Mouse (Mus musculus) intestine, embryonic 14.5 days (tissue): ENCODE measurements at regions not wholly inside any gene's neighbourhood (a gene's known extent, or its start where the extent isn't known, plus 50 kb on each side); places are given as distances from the start of the nearest gene placed in this dataset.

Experiments
- ATAC-seq: fragments of 200-750 bp; cut with Nextera tagmentation; replicated peaks from 2 replicates; pipeline ENCODE4 v1.8.0; 2017; ENCODE audit warnings: low read depth, moderate number of reproducible peaks, moderate TSS enrichment, moderate library complexity; ENCODE audit not compliant: low FRiP score, low TSS enrichment
- DNase-seq: peaks from one replicate; pipeline ENCODE4 v3.0.0-alpha.2; 2018; ENCODE audit warnings: low spot score
- H3K27ac ChIP-seq: fragments of 300-500 bp; sonication (generic); 2 replicates; pipeline ENCODE4 v1.5.1; 2014; ENCODE audit warnings: low read depth, mild to moderate bottlenecking, control low read depth
- H3K27me3 ChIP-seq: fragments of 300-500 bp; sonication (generic); replicated peaks from 2 replicates; pipeline ENCODE4 v1.6.1; 2014; ENCODE audit warnings: low read length, control low read depth; ENCODE audit not compliant: control insufficient read depth, insufficient read depth
- H3K36me3 ChIP-seq: fragments of 300-500 bp; sonication (generic); 2 replicates; pipeline ENCODE4 v1.6.1; 2014; ENCODE audit warnings: low read length, control low read depth; ENCODE audit not compliant: control insufficient read depth, insufficient read depth
- H3K4me1 ChIP-seq: fragments of 300-500 bp; sonication (generic); replicated peaks from 2 replicates; pipeline ENCODE4 v1.6.1; 2014; ENCODE audit warnings: low read length, control low read depth, mixed read lengths; ENCODE audit not compliant: control insufficient read depth, insufficient read depth
- H3K4me2 ChIP-seq: fragments of 300-500 bp; sonication (generic); 2 replicates; pipeline ENCODE4 v1.6.1; 2014; ENCODE audit warnings: low read length
- H3K4me3 ChIP-seq: fragments of 300-500 bp; sonication (generic); 2 replicates; pipeline ENCODE4 v1.5.1; 2014; ENCODE audit warnings: low read depth, low read length, control low read depth, mixed read lengths
- H3K9ac ChIP-seq: fragments of 300-500 bp; sonication (generic); 2 replicates; pipeline ENCODE4 v1.6.1; 2014; ENCODE audit warnings: mild to moderate bottlenecking, low read length
- H3K9me3 ChIP-seq: fragments of 300-500 bp; sonication (generic); 2 replicates; pipeline ENCODE4 v1.6.1; 2016; ENCODE audit warnings: low read length, control low read depth; ENCODE audit not compliant: control insufficient read depth
- WGBS: fragments of 180-500 bp; shearing (Covaris S2); extraction: QIAGEN DNeasy Blood & Tissue Kit; methylation state at CpG from one replicate; pipeline ENCODE4 v1.1.7; 2014; 5-methylcytosine and 5-hydroxymethylcytosine counted together

- peaks cover 11% of the 10 kb centered on the region; the same call in 1 of the 2 replicates for H3K4me1 ChIP-seq
- ATAC-seq (no peak), DNase-seq (no peak)
- no peak overlapping the region for H3K9ac ChIP-seq
- no peak overlapping the region for H3K4me3 ChIP-seq
- no peaks in the 10 kb centered on the region for H3K36me3 ChIP-seq
- H3K27ac ChIP-seq = no peak overlapping the region
- 79% methylated on average over 5 of the region's 5 CpGs for WGBS
- no peaks in the 10 kb centered on the region for H3K9me3 ChIP-seq
- H3K4me2 ChIP-seq = no peak overlapping the region
- H3K27me3 ChIP-seq = no peaks in the 10 kb centered on the region
Measured at GRCm38 (mm10) chr4:53262466-53262865, 102.8 kb upstream of the Abca1 start.

GRCm38 (mm10) chr4:53261556-53262140 lies 102.0 kb upstream of the Abca1 start:
- DNase-seq (no peak), ATAC-seq (no peak)
- no peaks in the 10 kb centered on the region for H3K9me3 ChIP-seq
- H3K4me3 ChIP-seq = no peak overlapping the region
- no peak overlapping the region for H3K4me2 ChIP-seq
- peaks cover 11% of the 10 kb centered on the region; the same call in 1 of the 2 replicates for H3K4me1 ChIP-seq
- H3K27ac ChIP-seq = no peak overlapping the region
- no peak overlapping the region for H3K9ac ChIP-seq
- H3K36me3 ChIP-seq = no peaks in the 10 kb centered on the region
- 81% methylated on average over 6 of the region's 6 CpGs for WGBS
- H3K27me3 ChIP-seq = no peaks in the 10 kb centered on the region

GRCm38 (mm10) chr4:53258975-53259374 lies 99.3 kb upstream of the Abca1 start:
- H3K4me3 ChIP-seq = no peak overlapping the region
- no peak overlapping the region for H3K27ac ChIP-seq
- H3K4me2 ChIP-seq = no peak overlapping the region
- peaks cover 6% of the 10 kb centered on the region; the same call in 1 of the 2 replicates for H3K4me1 ChIP-seq
- DNase-seq (no peak), ATAC-seq (no peak)
- H3K9ac ChIP-seq = no peak overlapping the region
- H3K27me3 ChIP-seq = no peaks in the 10 kb centered on the region
- H3K9me3 ChIP-seq = no peaks in the 10 kb centered on the region
- no peaks in the 10 kb centered on the region for H3K36me3 ChIP-seq
- WGBS = 93% methylated on average over 6 of the region's 6 CpGs

DNA sequence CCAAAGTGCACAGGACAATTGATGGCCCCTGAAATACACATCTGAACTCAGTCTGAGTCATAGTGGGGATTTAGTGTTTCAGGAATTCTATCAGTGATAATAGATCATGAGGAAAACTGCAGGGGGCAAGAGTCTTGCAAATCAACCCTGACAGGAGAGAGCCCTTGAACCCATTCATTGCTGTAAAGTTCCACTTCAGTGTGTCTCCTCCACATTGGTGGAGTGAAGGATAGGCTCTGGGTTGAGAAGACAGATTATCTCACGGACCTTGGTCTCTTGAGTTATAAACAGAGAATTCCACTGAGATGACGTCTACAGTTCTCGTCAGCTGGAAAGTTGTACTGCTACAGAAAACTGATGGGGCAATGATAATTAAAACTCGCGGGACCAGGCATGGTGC lies 97.3 kb upstream of the Abca1 start:
- 58% methylated on average over 5 of the region's 5 CpGs for WGBS
- ATAC-seq (no peak), DNase-seq (no peak)
- no peak overlapping the region for H3K4me2 ChIP-seq
- H3K9me3 ChIP-seq = no peaks in the 10 kb centered on the region
- H3K4me3 ChIP-seq = no peak overlapping the region
- H3K4me1 ChIP-seq = no peaks in the 10 kb centered on the region
- no peak overlapping the region for H3K9ac ChIP-seq
- H3K36me3 ChIP-seq = no peaks in the 10 kb centered on the region
- no peak overlapping the region for H3K27ac ChIP-seq
- no peaks in the 10 kb centered on the region for H3K27me3 ChIP-seq

- Histone ChIP-seq H3K27ac (no peak overlapping the region), H3K4me1 (no peaks in the 10 kb centered on the region), H3K4me2 (no peak overlapping the region), H3K4me3 (no peak overlapping the region), H3K9me3 (no peaks in the 10 kb centered on the region), H3K27me3 (no peaks in the 10 kb centered on the region), H3K36me3 (no peaks in the 10 kb centered on the region), H3K9ac (no peak overlapping the region)
- no peak for DNase-seq
- ATAC-seq = no peak
- 92% methylated on average over 6 of the region's 6 CpGs for WGBS
Measured at GRCm38 (mm10) chr4:53254483-53254882, 94.8 kb upstream of the Abca1 start.

- Histone ChIP-seq H3K4me3 (no peak overlapping the region), H3K27ac (no peak overlapping the region), H3K4me2 (no peak overlapping the region), H3K9me3 (no peaks in the 10 kb centered on the region), H3K9ac (no peak overlapping the region), H3K36me3 (no peaks in the 10 kb centered on the region), H3K27me3 (no peaks in the 10 kb centered on the region), H3K4me1 (no peaks in the 10 kb centered on the region)
- 58% methylated on average over 4 of the region's 4 CpGs for WGBS
- DNase-seq (no peak), ATAC-seq (no peak)
Measured at GRCm38 (mm10) chr4:53253680-53254079, 94.0 kb upstream of the Abca1 start.

- H3K27me3 ChIP-seq = no peaks in the 10 kb centered on the region
- H3K27ac ChIP-seq = no peak overlapping the region
- no peaks in the 10 kb centered on the region for H3K9me3 ChIP-seq
- WGBS = 93% methylated on average over 3 of the region's 3 CpGs
- no peaks in the 10 kb centered on the region for H3K36me3 ChIP-seq
- no peaks in the 10 kb centered on the region for H3K4me1 ChIP-seq
- DNase-seq = no peak
- no peak overlapping the region for H3K4me2 ChIP-seq
- ATAC-seq = no peak
- no peak overlapping the region for H3K4me3 ChIP-seq
- no peak overlapping the region for H3K9ac ChIP-seq
Measured at GRCm38 (mm10) chr4:53250325-53250724, 90.6 kb upstream of the Abca1 start.

DNA sequence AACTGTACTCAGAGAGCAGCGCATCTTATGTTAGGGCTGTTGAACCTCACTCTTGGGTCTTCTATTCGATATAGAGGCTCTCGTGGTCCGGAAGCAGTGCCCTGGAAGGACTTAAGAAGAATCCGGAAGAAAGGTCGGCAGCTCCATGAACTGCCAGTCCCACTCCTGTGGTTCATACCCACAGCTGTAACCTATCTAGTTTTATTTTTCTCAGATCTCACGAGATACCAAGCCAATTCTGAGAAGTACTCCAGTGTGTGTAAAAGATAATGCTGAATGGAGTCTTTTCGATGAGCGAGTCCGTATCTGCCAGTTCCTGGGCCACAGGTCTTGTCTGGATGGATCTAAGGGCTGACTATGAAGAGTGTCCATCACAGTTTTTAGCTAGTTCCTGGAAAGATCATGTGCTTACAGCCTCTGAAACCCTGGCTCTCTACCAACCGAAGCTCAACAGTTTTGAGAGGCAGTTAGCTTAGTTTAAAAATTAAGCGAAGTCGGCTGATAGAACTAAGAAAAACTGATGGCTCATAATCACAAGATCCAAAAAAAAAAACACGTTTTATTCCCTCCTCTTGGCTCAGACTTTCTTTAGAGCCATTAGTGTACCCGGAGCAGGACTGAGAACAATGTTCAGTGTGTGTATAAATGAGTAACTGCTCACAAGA lies 86.5 kb upstream of the Abca1 start:
- 85% methylated on average over 15 of the region's 15 CpGs for WGBS
- no peak for ATAC-seq
- no peaks in the 10 kb centered on the region for H3K4me1 ChIP-seq
- H3K4me3 ChIP-seq = no peak overlapping the region
- no peak overlapping the region for H3K4me2 ChIP-seq
- no peak overlapping the region for H3K9ac ChIP-seq
- H3K27ac ChIP-seq = no peak overlapping the region
- no peaks in the 10 kb centered on the region for H3K9me3 ChIP-seq
- DNase-seq = no peak
- H3K27me3 ChIP-seq = no peaks in the 10 kb centered on the region
- no peaks in the 10 kb centered on the region for H3K36me3 ChIP-seq

DNA sequence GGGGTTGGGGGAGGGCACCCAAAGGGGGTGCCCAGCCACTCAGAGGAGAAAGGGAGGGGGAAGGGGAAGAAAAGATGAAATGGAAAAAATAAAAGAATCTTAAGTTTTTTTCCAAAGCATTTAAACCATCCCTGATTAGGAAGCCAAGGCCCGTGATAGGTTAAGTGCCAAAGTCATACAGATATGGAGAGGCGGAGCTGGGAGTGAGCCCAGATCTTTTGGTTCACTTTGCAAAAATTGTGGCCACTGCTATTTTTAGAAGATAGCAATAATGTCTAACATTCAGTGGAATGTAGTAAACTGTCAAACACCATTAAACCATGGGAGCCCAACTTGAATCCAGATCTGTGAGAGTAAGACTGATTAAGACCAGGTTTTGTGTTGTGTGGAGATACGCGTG lies 85.9 kb upstream of the Abca1 start:
- Histone ChIP-seq H3K27ac (no peak overlapping the region), H3K9me3 (no peaks in the 10 kb centered on the region), H3K36me3 (no peaks in the 10 kb centered on the region), H3K9ac (no peak overlapping the region), H3K4me3 (no peak overlapping the region), H3K4me1 (no peaks in the 10 kb centered on the region), H3K4me2 (no peak overlapping the region), H3K27me3 (no peaks in the 10 kb centered on the region)
- 91% methylated on average over 4 of the region's 4 CpGs for WGBS
- ATAC-seq (no peak), DNase-seq (no peak)
